Mouse (Mus musculus): ENCODE results near the gene Atpaf1.

DNA sequence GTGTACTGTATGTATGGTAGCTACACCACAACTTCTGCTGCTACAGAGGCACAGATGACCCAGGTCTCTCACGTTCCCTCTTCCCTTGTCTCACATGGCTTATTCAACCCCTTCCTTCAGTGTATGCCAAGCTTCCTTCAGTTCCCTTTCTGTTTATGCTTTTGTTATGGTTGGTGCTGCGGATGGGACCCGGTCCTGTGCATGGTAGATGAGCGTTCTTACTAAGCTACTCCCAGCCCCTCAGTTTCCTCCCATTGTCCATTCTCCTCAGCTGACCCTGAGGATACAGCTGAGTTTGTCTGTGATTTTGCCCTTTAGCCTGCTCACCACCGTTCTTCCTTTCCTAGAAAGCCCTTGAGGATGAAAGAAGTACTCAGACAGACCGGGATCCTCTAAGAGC, 67.0 kb downstream of the Atpaf1 start:
- TF ChIP-seq TAL1 (IDR thresholded peaks at IDR 0.05; ENCODE audit: low read length) (no peak), GATA1 (IDR thresholded peaks at IDR 0.05; ENCODE audit: low read length) (no peak)

All from erythroblast, embryonic 14.5 days (primary cell).